In genomic region chr2:59438479-59438935, GRCm38 (mm10) we compare ENCODE assay signal across 9 mouse cellular contexts. TPM values are rescaled to one million over a fixed set of nuclear protein-coding genes. Genes with fewer than 3 reads are reported as not detected.
DNase-seq lines count a peak whose midpoint lies in the region; ATAC-seq lines count a peak whose summit lies in the region.
"Had no signal": no experiment of that assay in that cellular context is flagged by ENCODE, and none has a peak within 500 bp of the region (broad histone marks: within the 10 kb centered on the region; RNA-seq: fewer than 3 reads in every experiment).

No protein-coding gene starts in this region.

- H3K27me3 ChIP-seq in limb, embryonic 12.5 days, result no peaks in the 10 kb centered on the region
- H3K27me3 ChIP-seq in midbrain, embryonic 14.5 days (ENCODE audit: control insufficient read depth, insufficient read depth, low read length), result no peaks in the 10 kb centered on the region
- H3K27me3 ChIP-seq in stomach, embryonic 15.5 days (replicated peaks), result no peaks in the 10 kb centered on the region

- no peak overlapping the region for H3K9ac ChIP-seq in limb, embryonic 12.5 days (replicated peaks)
- no peak overlapping the region for H3K9ac ChIP-seq in midbrain, embryonic 14.5 days (replicated peaks; ENCODE audit: low read length)
- H3K9ac ChIP-seq in stomach, embryonic 15.5 days, result no peak overlapping the region

- no peaks in the 10 kb centered on the region for H3K36me3 ChIP-seq in limb, embryonic 12.5 days
- H3K36me3 ChIP-seq in midbrain, embryonic 14.5 days (ENCODE audit: control insufficient read depth, insufficient read depth, low read length), result no peaks in the 10 kb centered on the region
- H3K36me3 ChIP-seq in stomach, embryonic 15.5 days, result no peaks in the 10 kb centered on the region

- H3K4me3 ChIP-seq in limb, embryonic 12.5 days (replicated peaks), result no peak overlapping the region
- no peak overlapping the region for H3K4me3 ChIP-seq in midbrain, embryonic 14.5 days (replicated peaks; ENCODE audit: low read depth, low read length)
- H3K4me3 ChIP-seq in stomach, embryonic 15.5 days (replicated peaks), result 0 out of 2 replicates have a peak overlapping the region, but pooled peaks have one; percentile 20

- H3K27ac ChIP-seq in limb, embryonic 12.5 days, result no peak overlapping the region
- no peak overlapping the region for H3K27ac ChIP-seq in midbrain, embryonic 14.5 days (replicated peaks; ENCODE audit: low read depth, low read length)
- H3K27ac ChIP-seq in stomach, embryonic 15.5 days, result peak overlapping the region; percentile 80

- H3K4me1 ChIP-seq in limb, embryonic 12.5 days (replicated peaks), result no peaks in the 10 kb centered on the region
- no peaks in the 10 kb centered on the region for H3K4me1 ChIP-seq in midbrain, embryonic 14.5 days (ENCODE audit: control insufficient read depth, insufficient read depth, low read length)
- H3K4me1 ChIP-seq in stomach, embryonic 15.5 days, result 0 out of 2 replicates have a peak, but pooled peaks cover 4% of the 10 kb centered on the region

- 0 out of 2 replicates have a peak overlapping the region, but pooled peaks have one; percentile 4 for H3K4me2 ChIP-seq in limb, embryonic 12.5 days
- H3K4me2 ChIP-seq in midbrain, embryonic 14.5 days (ENCODE audit: low read length), result peak overlapping the region; percentile 33; the same call in 1 of the 2 replicates
- peak overlapping the region; percentile 40 for H3K4me2 ChIP-seq in stomach, embryonic 15.5 days

- no peaks in the 10 kb centered on the region for H3K9me3 ChIP-seq in limb, embryonic 12.5 days
- H3K9me3 ChIP-seq in midbrain, embryonic 14.5 days (ENCODE audit: control insufficient read depth, low read length), result no peaks in the 10 kb centered on the region
- no peaks in the 10 kb centered on the region for H3K9me3 ChIP-seq in stomach, embryonic 15.5 days

- no peak for ATAC-seq in limb, embryonic 12.5 days (ENCODE audit: insufficient number of reproducible peaks, insufficient read depth, low FRiP score, low TSS enrichment, low read depth)
- peak; percentile 55; the same call in 1 of the 2 replicates for ATAC-seq in midbrain, embryonic 14.5 days (ENCODE audit: low FRiP score, low TSS enrichment)
- ATAC-seq in stomach, embryonic 15.5 days (ENCODE audit: insufficient read depth, low FRiP score, low read depth), result 0 out of 2 replicates have a peak, but pooled peaks have one; percentile 58

- DNase-seq in CD4-positive helper T cell, adult 2 months (ENCODE audit: low read depth, low spot score), result peak; percentile 81
- DNase-seq in adrenal gland, postnatal 10 days, result peak; percentile 68
- DNase-seq in embryo, embryonic 9.5 days (ENCODE audit: extremely low spot score), result peak; percentile 59
- peak; percentile 84 for DNase-seq in heart, adult 8-10 months (ENCODE audit: low spot score)
- peak; percentile 63 to 70 for DNase-seq in kidney, adult 8-10 months
- peak; percentile 91 for DNase-seq in midbrain, embryonic 14.5 days

- WGBS in limb, embryonic 12.5 days, result 17% methylated on average over 10 of the region's 10 CpGs
- WGBS in midbrain, embryonic 14.5 days, result 20% methylated on average over 10 of the region's 10 CpGs
- 15% methylated on average over 10 of the region's 10 CpGs for WGBS in stomach, embryonic 15.5 days

RNA-seq across cellular contexts. Expression of gene Dapl1, which starts 45.9 kb away (rescaled TPM):
- 1 to 10 TPM; 1.7 to 3.6 TPM for total RNA-seq in adrenal gland, postnatal 10 days (2021)
- total RNA-seq in heart, adult 8-10 months (2022), result not detected
- polyA plus RNA-seq in limb, embryonic 12.5 days (2016; fragmentation: Nextera tagmentation; extraction: Ambion mirVana), result 2.1 and 2.2 TPM in 2 replicates
- polyA plus RNA-seq in midbrain, embryonic 14.5 days (2014; fragmentation: Nextera tagmentation; extraction: Ambion mirVana), result 0.42 and 0.96 TPM in 2 replicates
- polyA plus RNA-seq in stomach, embryonic 15.5 days (2015; fragmentation: Nextera tagmentation; extraction: Ambion mirVana), result 27.9 and 50.9 TPM in 2 replicates
- total RNA-seq: gastrocnemius, postnatal 4 days had no signal
